Comparison of ENCODE assay signal across 20 mouse cellular contexts in the genomic region with DNA sequence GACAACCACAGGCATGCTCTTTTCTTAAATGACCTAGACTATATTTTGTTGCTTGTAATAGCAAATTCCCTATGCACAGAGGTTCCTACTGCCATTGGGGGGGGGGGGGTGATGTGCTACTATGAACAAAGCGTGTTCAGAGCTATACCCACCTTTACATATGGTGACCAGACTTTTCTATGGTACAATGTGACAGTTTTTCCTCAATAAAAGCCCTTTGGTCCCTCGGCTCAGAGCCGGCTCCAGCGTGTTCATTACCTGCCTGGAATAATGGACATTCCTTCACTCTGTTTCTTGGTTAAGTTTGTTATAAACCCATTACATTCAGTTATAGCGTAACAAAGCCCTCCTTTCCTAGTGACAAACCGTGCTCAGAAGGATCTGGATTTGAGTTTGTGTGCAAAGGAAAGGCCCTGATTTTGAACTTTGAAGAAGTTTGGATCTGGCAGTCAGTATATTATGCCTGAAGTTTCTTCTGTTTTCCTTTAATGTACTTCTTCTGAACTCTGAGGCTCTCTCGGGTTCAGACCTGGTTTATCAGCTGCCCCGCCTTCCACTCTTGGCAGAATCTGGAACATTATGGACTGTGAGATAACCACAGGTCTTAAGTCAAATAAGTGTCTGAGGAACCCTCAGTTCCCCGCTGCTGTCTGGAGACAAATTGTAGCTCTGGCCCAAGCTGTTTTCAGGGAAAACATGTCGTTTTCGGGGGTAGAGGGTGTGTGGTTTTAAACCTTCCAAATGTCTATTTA. TPM values are rescaled to one million over a fixed set of nuclear protein-coding genes. Genes with fewer than 3 reads are reported as not detected.
A peak's percentile ranks its signal among the peaks of the same experiment; 100 is the strongest.
DNase-seq lines count a peak whose midpoint lies in the region; ATAC-seq and TF ChIP-seq lines count a peak whose summit lies in the region.
"Had no signal": no experiment of that assay in that cellular context is flagged by ENCODE, and none has a peak within 500 bp of the region (broad histone marks: within the 10 kb centered on the region; RNA-seq: fewer than 3 reads in every experiment).

No protein-coding gene starts in this region.

- H3K9ac ChIP-seq in hindbrain, postnatal 0 days (replicated peaks; ENCODE audit: low read length) = no peak overlapping the region
- H3K9ac ChIP-seq in hindbrain, embryonic 12.5 days = no peak overlapping the region
- H3K9ac ChIP-seq in intestine, embryonic 16.5 days (ENCODE audit: low read depth, low read length) = no peak overlapping the region
- H3K9ac ChIP-seq: embryonic facial prominence, embryonic 15.5 days; forebrain, embryonic 13.5 days; limb, embryonic 12.5 days; lung, embryonic 15.5 days; neural tube, embryonic 13.5 days had no signal

- H3K36me3 ChIP-seq in hindbrain, postnatal 0 days (ENCODE audit: insufficient read depth, low read length) = no peaks in the 10 kb centered on the region
- H3K36me3 ChIP-seq in hindbrain, embryonic 12.5 days = no peaks in the 10 kb centered on the region
- no peaks in the 10 kb centered on the region for H3K36me3 ChIP-seq in intestine, embryonic 16.5 days (ENCODE audit: control insufficient read depth, insufficient read depth, low read length)
- H3K36me3 ChIP-seq: embryonic facial prominence, embryonic 15.5 days; limb, embryonic 12.5 days; lung, embryonic 15.5 days; neural tube, embryonic 13.5 days had no signal

- no peaks in the 10 kb centered on the region for H3K9me3 ChIP-seq in hindbrain, postnatal 0 days (ENCODE audit: low read length)
- H3K9me3 ChIP-seq in hindbrain, embryonic 12.5 days (replicated peaks) = no peaks in the 10 kb centered on the region
- no peaks in the 10 kb centered on the region for H3K9me3 ChIP-seq in intestine, embryonic 16.5 days (ENCODE audit: control insufficient read depth, low read length)
- H3K9me3 ChIP-seq: embryonic facial prominence, embryonic 15.5 days; forebrain, embryonic 13.5 days; limb, embryonic 12.5 days; lung, embryonic 15.5 days; neural tube, embryonic 13.5 days had no signal

- TF ChIP-seq CTCF in hindbrain, postnatal 0 days (IDR thresholded peaks at IDR 0.05; ENCODE audit: low read depth) = no peak

- peak overlapping the region; percentile 54; the same call in 1 of the 2 replicates for H3K27ac ChIP-seq in hindbrain, postnatal 0 days
- no peak overlapping the region for H3K27ac ChIP-seq in hindbrain, embryonic 12.5 days
- H3K27ac ChIP-seq in intestine, embryonic 16.5 days (ENCODE audit: low read length) = peak overlapping the region; percentile 73
- H3K27ac ChIP-seq: embryonic facial prominence, embryonic 15.5 days; forebrain, embryonic 13.5 days; limb, embryonic 12.5 days; lung, embryonic 15.5 days; neural tube, embryonic 13.5 days had no signal

- 87% methylated on average over 11 of the region's 11 CpGs for WGBS in hindbrain, postnatal 0 days
- 89% methylated on average over 11 of the region's 11 CpGs for WGBS in hindbrain, embryonic 12.5 days
- 50% methylated on average over 11 of the region's 11 CpGs for WGBS in intestine, embryonic 16.5 days

- no peak overlapping the region for H3K4me2 ChIP-seq in hindbrain, postnatal 0 days (ENCODE audit: low read depth, low read length)
- no peak overlapping the region for H3K4me2 ChIP-seq in hindbrain, embryonic 12.5 days (replicated peaks)
- H3K4me2 ChIP-seq in intestine, embryonic 16.5 days (ENCODE audit: low read depth, low read length) = no peak overlapping the region; the same call in 1 of the 2 replicates
- H3K4me2 ChIP-seq: embryonic facial prominence, embryonic 15.5 days; forebrain, embryonic 13.5 days; limb, embryonic 12.5 days; lung, embryonic 15.5 days; neural tube, embryonic 13.5 days had no signal

- no peak overlapping the region for H3K4me3 ChIP-seq in hindbrain, postnatal 0 days (ENCODE audit: low read length)
- no peak overlapping the region for H3K4me3 ChIP-seq in hindbrain, embryonic 12.5 days
- H3K4me3 ChIP-seq in intestine, embryonic 16.5 days (ENCODE audit: low read length) = no peak overlapping the region
- H3K4me3 ChIP-seq: embryonic facial prominence, embryonic 15.5 days; forebrain, embryonic 13.5 days; limb, embryonic 12.5 days; lung, embryonic 15.5 days; neural tube, embryonic 13.5 days had no signal

- no peaks in the 10 kb centered on the region for H3K4me1 ChIP-seq in hindbrain, postnatal 0 days (ENCODE audit: insufficient read depth, low read length)
- H3K4me1 ChIP-seq in hindbrain, embryonic 12.5 days = peaks cover 6% of the 10 kb centered on the region
- peaks cover 7% of the 10 kb centered on the region for H3K4me1 ChIP-seq in intestine, embryonic 16.5 days (ENCODE audit: control insufficient read depth, insufficient read depth, low read length)
- H3K4me1 ChIP-seq: embryonic facial prominence, embryonic 15.5 days; forebrain, embryonic 13.5 days had no signal

- no peaks in the 10 kb centered on the region for H3K27me3 ChIP-seq in hindbrain, postnatal 0 days (ENCODE audit: insufficient read depth, low read length)
- no peaks in the 10 kb centered on the region; the same call in 1 of the 2 replicates for H3K27me3 ChIP-seq in hindbrain, embryonic 12.5 days
- no peaks in the 10 kb centered on the region for H3K27me3 ChIP-seq in intestine, embryonic 16.5 days (replicated peaks; ENCODE audit: control insufficient read depth, insufficient read depth, low read length)
- H3K27me3 ChIP-seq: embryonic facial prominence, embryonic 15.5 days; forebrain, embryonic 13.5 days; lung, embryonic 15.5 days had no signal

- no peak for ATAC-seq in hindbrain, postnatal 0 days
- ATAC-seq in hindbrain, embryonic 12.5 days (ENCODE audit: low FRiP score) = no peak
- peak; percentile 86 for ATAC-seq in intestine, embryonic 16.5 days
- peak; percentile 93 for ATAC-seq in megakaryocyte-erythroid progenitor cell, adult 5-6 weeks (replicated peaks; ENCODE audit: low FRiP score, low TSS enrichment, poor library complexity, severe bottlenecking)
- ATAC-seq: forebrain, embryonic 13.5 days had no signal

- no peak for DNase-seq in hindbrain, postnatal 0 days (ENCODE audit: low spot score)
- DNase-seq in c-Kit-positive CD71-positive TER-119-negative erythroid progenitor cells, embryonic 14.5 days (ENCODE audit: low read depth) = peak; percentile 72
- no peak for DNase-seq in lung, postnatal 4 days
- DNase-seq in urinary bladder, postnatal 36 days (ENCODE audit: low spot score in 2 of 2) = no peak
- no peak for DNase-seq in left cerebral cortex, adult 18-20 months (ENCODE audit: low spot score in 2 of 2)
- DNase-seq: B cell, adult 2 months; heart, postnatal 10 days; kidney, postnatal 14 days; right cerebral cortex, postnatal 4 days; thymus, postnatal 36 days had no signal

RNA-seq across cellular contexts. Expression of a gene that starts 49.3 kb away (rescaled TPM):
- 48.1 and 68.5 TPM in 2 replicates for total RNA-seq in hindbrain, postnatal 0 days (2014; rRNA removed)
- 293 and 295 TPM in 2 replicates for polyA plus RNA-seq in hindbrain, postnatal 0 days (2015; fragmentation: Nextera tagmentation; extraction: Ambion mirVana)
- 76.2 and 93.8 TPM in 2 replicates for polyA plus RNA-seq in hindbrain, embryonic 12.5 days (2016; fragmentation: Nextera tagmentation; extraction: Ambion mirVana)
- 0.82 and 0.83 TPM in 2 replicates for polyA plus RNA-seq in intestine, embryonic 16.5 days (2015; fragmentation: Nextera tagmentation; extraction: Ambion mirVana)
- total RNA-seq in megakaryocyte-erythroid progenitor cell, adult 5-6 weeks (2014; fragmentation: Nextera tagmentation) = not detected in 2 replicates
- not detected in 2 replicates for total RNA-seq in megakaryocyte-erythroid progenitor cell, adult 5-6 weeks (2017)
- 100 to 1,000 TPM; 197 to 221 TPM for total RNA-seq in left cerebral cortex, adult 18-20 months (2021)
- total RNA-seq: granulocyte monocyte progenitor cell, adult 5-6 weeks; monocyte, adult 5-6 weeks had no signal

RNA-seq across cellular contexts. Expression of a gene that starts 58.2 kb away (rescaled TPM):
- 102 and 108 TPM in 2 replicates for total RNA-seq in hindbrain, postnatal 0 days (2014; rRNA removed)
- polyA plus RNA-seq in hindbrain, postnatal 0 days (2015; fragmentation: Nextera tagmentation; extraction: Ambion mirVana) = 134 and 137 TPM in 2 replicates
- 45.5 and 55.7 TPM in 2 replicates for polyA plus RNA-seq in hindbrain, embryonic 12.5 days (2016; fragmentation: Nextera tagmentation; extraction: Ambion mirVana)
- polyA plus RNA-seq in intestine, embryonic 16.5 days (2015; fragmentation: Nextera tagmentation; extraction: Ambion mirVana) = 272 and 331 TPM in 2 replicates
- 11.0 and 16.7 TPM in 2 replicates for total RNA-seq in megakaryocyte-erythroid progenitor cell, adult 5-6 weeks (2014; fragmentation: Nextera tagmentation)
- total RNA-seq in megakaryocyte-erythroid progenitor cell, adult 5-6 weeks (2017) = 23.5 and 47.3 TPM in 2 replicates
- total RNA-seq in left cerebral cortex, adult 18-20 months (2021) = 10 to 100 TPM; 91.8 to 98.9 TPM

Comparison
In these comparisons a context has a peak if more than half of its experiments do, and no peak if none do; other contexts are left out.
1. ATAC-seq: peak in intestine, embryonic 16.5 days (single experiment) and megakaryocyte-erythroid progenitor cell, adult 5-6 weeks (single experiment); none in hindbrain, postnatal 0 days (single experiment) and hindbrain, embryonic 12.5 days (single experiment).
2. RNA of a gene that starts 49.3 kb away (total RNA-seq): 197 to 221 TPM in left cerebral cortex, adult 18-20 months and 48.1 to 68.5 TPM in hindbrain, postnatal 0 days; not detected in megakaryocyte-erythroid progenitor cell, adult 5-6 weeks; every median in the first group is over 10 times any median in the second.